Mouse (Mus musculus) midbrain, embryonic 16.5 days (tissue): ENCODE results near the gene Zfp451. TPM values are rescaled to one million over a fixed set of nuclear protein-coding genes. Genes with fewer than 3 reads are reported as not detected.
"Not testable (repeated sequence)": the region's sequence is repeated elsewhere in the genome, so short reads cannot be mapped to it uniquely, and the experiment has no call there.

Experiments
- ATAC-seq: fragments of 200-750 bp; cut with Nextera tagmentation; 2 replicates; pipeline ENCODE4 v1.8.0; 2017; ENCODE audit warnings: moderate TSS enrichment
- H3K27ac ChIP-seq: fragments of 300-500 bp; sonication (generic); 2 replicates; pipeline ENCODE4 v1.5.1; 2014; ENCODE audit warnings: mild to moderate bottlenecking, low read length, mixed read lengths
- H3K27me3 ChIP-seq: fragments of 300-500 bp; sonication (generic); 2 replicates; pipeline ENCODE4 v1.6.1; 2014; ENCODE audit warnings: low read depth, low read length, mixed read lengths; ENCODE audit not compliant: control insufficient read depth, insufficient read depth
- H3K36me3 ChIP-seq: fragments of 300-500 bp; sonication (generic); 2 replicates; pipeline ENCODE4 v1.6.1; 2014; ENCODE audit warnings: mild to moderate bottlenecking, low read length, moderate library complexity, mixed read lengths; ENCODE audit not compliant: control insufficient read depth, insufficient read depth
- H3K4me1 ChIP-seq: fragments of 300-500 bp; sonication (generic); 2 replicates; pipeline ENCODE4 v1.6.1; 2014; ENCODE audit warnings: mild to moderate bottlenecking, low read length, mixed read lengths; ENCODE audit not compliant: control insufficient read depth, insufficient read depth
- H3K4me2 ChIP-seq: fragments of 300-500 bp; sonication (generic); 2 replicates; pipeline ENCODE4 v1.6.1; 2014; ENCODE audit warnings: mild to moderate bottlenecking, low read length, mixed read lengths
- H3K4me3 ChIP-seq: fragments of 300-500 bp; sonication (generic); 2 replicates; pipeline ENCODE4 v1.5.1; 2014; ENCODE audit warnings: low read depth, mild to moderate bottlenecking, low read length, moderate library complexity, mixed read lengths
- H3K9ac ChIP-seq: fragments of 300-500 bp; sonication (generic); 2 replicates; pipeline ENCODE4 v1.6.1; 2014; ENCODE audit warnings: low read depth, low read length, mixed read lengths
- H3K9me3 ChIP-seq: fragments of 300-500 bp; sonication (generic); replicated peaks from 2 replicates; pipeline ENCODE4 v1.6.1; 2014; ENCODE audit warnings: mild to moderate bottlenecking, low read length, mixed read lengths; ENCODE audit not compliant: control insufficient read depth, poor library complexity, severe bottlenecking
- WGBS: fragments of 180-500 bp; shearing (Covaris S2); extraction: QIAGEN DNeasy Blood & Tissue Kit; methylation state at CpG from one replicate; pipeline ENCODE4 v1.1.7; 2014; 5-methylcytosine and 5-hydroxymethylcytosine counted together
- polyA plus RNA-seq: library from polyadenylated mRNA; unstranded; fragments of >200 nt; fragmentation: Nextera tagmentation; extraction: Ambion mirVana; gene quantifications from 2 replicates; pipeline ENCODE4 v1.2.1, GENCODE M21; 2015

The Zfp451 gene
- polyA plus RNA-seq, 1 experiment from 2014 or later = 44.2 TPM

GRCm38 (mm10) chr1:33754089-33754488 is 60.3 kb downstream of the Zfp451 start:
- Histone ChIP-seq H3K4me3 (no peak overlapping the region), H3K4me2 (no peak overlapping the region), H3K36me3 (no peaks in the 10 kb centered on the region), H3K27ac (no peak overlapping the region), H3K9me3 (no peaks in the 10 kb centered on the region), H3K27me3 (no peaks in the 10 kb centered on the region), H3K4me1 (peaks cover 9% of the 10 kb centered on the region), H3K9ac (no peak overlapping the region)
- WGBS = 92% methylated on average over 17 of the region's 17 CpGs
- ATAC-seq = no peak

- H3K4me2 ChIP-seq = no peak overlapping the region
- 65% methylated on average over 10 of the region's 10 CpGs for WGBS
- no peaks in the 10 kb centered on the region for H3K27me3 ChIP-seq
- H3K36me3 ChIP-seq = no peaks in the 10 kb centered on the region
- no peak for ATAC-seq
- no peaks in the 10 kb centered on the region for H3K9me3 ChIP-seq
- H3K4me1 ChIP-seq = no peaks in the 10 kb centered on the region; the same call in 1 of the 2 replicates
- H3K9ac ChIP-seq = no peak overlapping the region
- H3K4me3 ChIP-seq = no peak overlapping the region
- H3K27ac ChIP-seq = no peak overlapping the region
These were observed 63.1 kb downstream of the Zfp451 start for GRCm38 (mm10) chr1:33751283-33751682.

GRCm38 (mm10) chr1:33749709-33750108 is 64.7 kb downstream of the Zfp451 start:
- not testable (repeated sequence) for H3K4me2 ChIP-seq, H3K27ac ChIP-seq, H3K9me3 ChIP-seq, H3K9ac ChIP-seq, H3K36me3 ChIP-seq, H3K4me3 ChIP-seq, H3K27me3 ChIP-seq, H3K4me1 ChIP-seq, ATAC-seq
- WGBS = 90% methylated on average over 4 of the region's 4 CpGs

GRCm38 (mm10) chr1:33749109-33749508 is 65.3 kb downstream of the Zfp451 start:
- WGBS = 96% methylated on average over 11 of the region's 11 CpGs
- no peak for ATAC-seq
- H3K9ac ChIP-seq = no peak overlapping the region
- no peak overlapping the region for H3K27ac ChIP-seq
- peaks cover 3% of the 10 kb centered on the region; the same call in 1 of the 2 replicates for H3K36me3 ChIP-seq
- H3K4me1 ChIP-seq = no peaks in the 10 kb centered on the region
- no peak overlapping the region for H3K4me2 ChIP-seq
- no peaks in the 10 kb centered on the region for H3K27me3 ChIP-seq
- no peaks in the 10 kb centered on the region for H3K9me3 ChIP-seq
- H3K4me3 ChIP-seq = no peak overlapping the region

- 91% methylated on average over 4 of the region's 4 CpGs for WGBS
- H3K9me3 ChIP-seq = no peaks in the 10 kb centered on the region
- no peaks in the 10 kb centered on the region for H3K27me3 ChIP-seq
- no peak for ATAC-seq
- H3K9ac ChIP-seq = no peak overlapping the region
- H3K27ac ChIP-seq = no peak overlapping the region
- H3K4me1 ChIP-seq = no peaks in the 10 kb centered on the region
- H3K4me2 ChIP-seq = no peak overlapping the region
- peaks cover 6% of the 10 kb centered on the region; the same call in 1 of the 2 replicates for H3K36me3 ChIP-seq
- H3K4me3 ChIP-seq = no peak overlapping the region
These were observed 68.5 kb downstream of the Zfp451 start for GRCm38 (mm10) chr1:33745901-33746300.

GRCm38 (mm10) chr1:33744815-33745214 is 69.6 kb downstream of the Zfp451 start:
- H3K4me1 ChIP-seq, H3K9ac ChIP-seq, H3K9me3 ChIP-seq, H3K4me3 ChIP-seq, H3K36me3 ChIP-seq, H3K4me2 ChIP-seq, H3K27ac ChIP-seq, ATAC-seq, H3K27me3 ChIP-seq: not testable (repeated sequence)
- 98% methylated on average over 8 of the region's 9 CpGs for WGBS

- Histone ChIP-seq H3K4me3 (no peak overlapping the region), H3K27me3 (no peaks in the 10 kb centered on the region), H3K9me3 (no peaks in the 10 kb centered on the region), H3K27ac (no peak overlapping the region), H3K9ac (no peak overlapping the region), H3K4me2 (no peak overlapping the region), H3K36me3 (peaks cover 13% of the 10 kb centered on the region), H3K4me1 (no peaks in the 10 kb centered on the region)
- WGBS = 17% methylated on average over 8 of the region's 8 CpGs
- no peak for ATAC-seq
These were observed 71.5 kb downstream of the Zfp451 start for GRCm38 (mm10) chr1:33742903-33743302.

GRCm38 (mm10) chr1:33739302-33739701 is 75.1 kb downstream of the Zfp451 start:
- Histone ChIP-seq H3K27ac (no peak overlapping the region), H3K36me3 (peaks cover 22% of the 10 kb centered on the region), H3K9me3 (no peaks in the 10 kb centered on the region), H3K4me3 (no peak overlapping the region), H3K27me3 (no peaks in the 10 kb centered on the region), H3K4me2 (no peak overlapping the region), H3K4me1 (no peaks in the 10 kb centered on the region), H3K9ac (0 out of 2 replicates have a peak overlapping the region, but pooled peaks have one; percentile 48)
- WGBS = 27% methylated on average over 12 of the region's 12 CpGs
- peak; percentile 90 for ATAC-seq

GRCm38 (mm10) chr1:33738681-33739278 is 75.6 kb downstream of the Zfp451 start:
- Histone ChIP-seq H3K9ac (no peak overlapping the region), H3K4me2 (no peak overlapping the region), H3K36me3 (peaks cover 22% of the 10 kb centered on the region), H3K4me3 (no peak overlapping the region), H3K27me3 (no peaks in the 10 kb centered on the region), H3K27ac (no peak overlapping the region), H3K4me1 (no peaks in the 10 kb centered on the region), H3K9me3 (no peaks in the 10 kb centered on the region)
- WGBS = 93% methylated on average over 11 of the region's 11 CpGs
- peak; percentile 52 for ATAC-seq
